Mouse (Mus musculus) kidney, adult 2 months (tissue): ENCODE measurements at regions not wholly inside any gene's neighbourhood (a gene's known extent, or its start where the extent isn't known, plus 50 kb on each side); places are given as distances from the start of the nearest gene placed in this dataset.

Source experiments
- CTCF ChIP-seq: fragments of 200-500 bp; conservative IDR thresholded peaks from 2 replicates; pipeline ENCODE4 v1.5.1; 2011; ENCODE audit warnings: low read depth, mild to moderate bottlenecking, control low read depth, low read length, moderate library complexity, mixed read lengths; ENCODE audit not compliant: insufficient read depth, insufficient read length
- POLR2A ChIP-seq: fragments of 200-500 bp; IDR thresholded peaks from one replicate; pipeline ENCODE4 v1.6.1; 2011; ENCODE audit warnings: low read depth, low read length, control low read depth

GRCm38 (mm10) chr2:148110149-148110548 is 63.4 kb upstream of the Foxa2 start:
- peak; percentile 55 for TF ChIP-seq CTCF
- no peak for TF ChIP-seq POLR2A
